Mouse (Mus musculus) urinary bladder, postnatal 25 days (tissue): ENCODE data around the gene Rnh1.

ENCODE experiments used
- DNase-seq: peaks from one replicate; pipeline ENCODE4 v3.0.0; 2022; ENCODE audit warnings: low spot score

Rnh1 gene

GRCm38 (mm10) chr7:141205504-141205903 is 32.8 kb upstream of the Rnh1 start:
- DNase-seq = no peak

GRCm38 (mm10) chr7:141204546-141204945 is 31.9 kb upstream of the Rnh1 start:
- DNase-seq = no peak

GRCm38 (mm10) chr7:141198121-141198520 is 25.5 kb upstream of the Rnh1 start:
- DNase-seq = no peak

GRCm38 (mm10) chr7:141196619-141197282 is 24.1 kb upstream of the Rnh1 start:
- DNase-seq = no peak

GRCm38 (mm10) chr7:141195754-141196153 is 23.1 kb upstream of the Rnh1 start:
- no peak for DNase-seq

DNA sequence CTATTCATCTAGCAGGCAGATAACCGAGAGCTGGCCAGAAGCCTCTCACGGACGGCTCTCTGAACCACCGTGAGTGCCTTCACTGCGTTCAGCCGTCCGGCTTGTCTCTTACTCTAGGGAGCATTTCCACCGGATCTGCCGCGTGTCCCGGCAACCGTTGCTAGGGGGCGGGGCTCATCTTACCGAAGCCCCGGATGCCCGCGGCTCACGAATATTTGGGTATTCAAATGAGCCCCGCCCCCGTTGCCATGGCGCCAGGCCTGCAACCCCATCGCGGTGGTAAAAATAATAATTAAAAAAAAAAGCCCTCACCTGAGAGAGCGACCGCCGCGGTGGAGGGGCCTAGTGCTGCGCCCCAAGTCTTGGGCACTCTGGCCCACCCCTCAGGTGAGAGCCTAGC is 22.2 kb upstream of the Rnh1 start:
- DNase-seq = peak; percentile 94

GRCm38 (mm10) chr7:141194409-141194808 is 21.8 kb upstream of the Rnh1 start:
- DNase-seq = no peak

DNA sequence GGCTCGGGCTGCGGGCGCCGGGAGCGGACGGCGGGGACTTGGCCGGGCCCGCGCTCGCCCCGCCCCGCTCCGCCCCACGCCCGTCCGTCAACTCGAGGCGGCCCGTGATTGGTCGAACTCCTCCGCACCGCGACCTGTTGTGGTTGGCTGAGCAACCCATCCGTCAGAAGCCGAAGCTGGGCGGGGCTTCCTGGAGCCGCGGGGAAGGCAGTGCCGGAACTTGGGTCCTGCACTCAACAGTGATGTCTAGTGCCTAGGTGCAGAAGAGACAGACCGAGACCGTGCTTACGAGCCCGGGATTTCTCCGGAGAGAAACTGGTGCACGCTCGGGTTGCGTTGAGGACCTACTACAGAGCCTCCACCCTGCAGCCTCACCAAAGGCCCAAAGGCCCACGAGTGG is 21.3 kb upstream of the Rnh1 start, which contains the start of the genes Hras and Lrrc56:
Gene Hras (minus strand): TSS at position 58 of the 400 bp plus-strand sequence.
Gene Lrrc56 (plus strand): TSS at position 210 of the 400 bp plus-strand sequence.
- peak; percentile 97 for DNase-seq

DNA sequence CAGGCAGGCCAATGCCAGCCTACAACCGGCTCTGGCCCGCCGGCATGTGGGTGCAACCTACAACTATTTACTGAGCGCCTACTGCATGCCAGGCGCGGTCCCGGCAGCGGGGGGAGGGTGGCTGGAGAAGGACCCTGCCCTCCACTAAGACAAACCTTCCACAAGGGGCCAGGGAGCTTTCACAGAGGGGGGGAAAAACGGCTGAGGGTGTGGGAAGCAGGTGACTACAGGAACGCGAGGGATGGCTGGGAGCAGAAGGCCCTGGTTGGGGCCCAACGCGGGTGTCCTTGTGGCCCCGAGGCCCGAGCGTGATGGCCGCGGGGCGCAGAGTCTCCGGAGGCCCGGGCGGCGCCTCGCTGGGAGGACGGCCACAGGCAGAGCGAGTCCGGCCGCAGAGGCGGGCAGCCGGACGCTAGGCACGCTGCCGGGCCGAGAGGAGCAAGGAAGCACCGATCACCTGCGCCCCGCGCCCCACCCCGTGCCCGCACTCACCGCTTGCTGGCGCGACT is 20.7 kb upstream of the Rnh1 start:
- DNase-seq = peak; percentile 70

DNA sequence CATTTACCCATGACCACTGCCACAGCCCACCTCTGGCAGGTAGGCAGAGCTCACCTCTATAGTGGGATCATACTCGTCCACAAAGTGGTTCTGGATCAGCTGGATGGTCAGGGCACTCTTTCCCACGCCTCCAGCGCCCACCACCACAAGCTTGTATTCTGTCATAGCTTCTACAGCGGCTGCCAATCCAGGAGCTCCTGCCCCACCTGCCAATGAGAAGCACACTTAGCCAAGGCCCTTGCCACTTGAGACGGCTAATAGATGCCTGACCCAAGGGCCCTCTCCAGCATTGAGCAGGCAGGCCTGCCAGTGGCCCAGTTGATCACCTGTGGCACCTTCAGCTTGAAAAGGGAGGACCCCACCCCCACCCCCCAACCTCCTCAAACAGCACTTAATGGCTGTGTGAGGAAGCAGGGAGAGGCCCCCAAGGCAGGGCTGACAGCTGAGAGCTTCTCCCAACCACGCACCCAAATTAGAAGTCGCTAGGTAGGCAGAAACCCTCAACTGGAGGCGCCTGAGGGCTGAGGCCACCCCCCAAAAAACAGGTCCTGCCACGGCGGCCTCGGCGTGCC is 20.2 kb upstream of the Rnh1 start:
- DNase-seq = no peak

- no peak for DNase-seq
These were observed 19.4 kb upstream of the Rnh1 start for GRCm38 (mm10) chr7:141191796-141192685.

DNA sequence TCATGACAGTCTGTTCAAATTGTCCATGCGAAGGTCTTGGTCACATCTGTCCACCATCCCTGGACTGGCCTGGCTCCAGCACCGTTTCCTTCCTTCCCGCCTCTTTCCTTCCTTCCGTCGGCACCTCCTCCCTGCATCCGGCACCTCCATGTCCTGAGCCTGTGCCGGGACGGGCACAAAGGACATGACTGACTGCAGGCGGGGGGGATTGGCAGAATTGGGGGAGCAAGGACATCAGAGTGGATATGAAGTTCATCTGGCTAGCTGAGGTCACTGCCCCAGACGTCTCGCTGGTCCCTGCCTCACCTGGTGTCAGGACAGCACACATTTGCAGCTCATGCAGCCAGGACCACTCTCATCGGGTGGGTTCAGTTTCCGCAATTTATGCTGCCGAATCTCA is 18.4 kb upstream of the Rnh1 start:
- DNase-seq = no peak

DNA sequence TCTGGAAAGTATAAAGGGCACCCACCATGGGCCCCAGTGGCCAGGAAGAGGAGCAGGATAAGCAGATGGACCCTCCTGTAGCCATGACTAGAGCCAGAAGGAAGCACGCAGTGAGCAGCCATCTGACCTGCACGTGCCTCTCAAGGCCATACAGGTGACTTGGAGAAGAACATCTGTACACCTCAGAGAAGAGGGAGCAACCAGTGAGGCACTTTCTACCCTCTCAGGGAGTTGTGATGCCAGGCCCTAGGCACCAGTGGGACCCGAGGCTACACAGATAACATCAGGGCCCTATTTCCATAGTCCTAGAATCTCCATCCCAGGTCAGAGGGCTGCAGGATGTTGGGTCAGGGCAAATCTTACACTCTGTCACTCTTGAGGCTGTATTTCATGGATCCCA is 17.6 kb upstream of the Rnh1 start:
- DNase-seq = no peak

GRCm38 (mm10) chr7:141188733-141189132 is 16.1 kb upstream of the Rnh1 start:
- no peak for DNase-seq

DNA sequence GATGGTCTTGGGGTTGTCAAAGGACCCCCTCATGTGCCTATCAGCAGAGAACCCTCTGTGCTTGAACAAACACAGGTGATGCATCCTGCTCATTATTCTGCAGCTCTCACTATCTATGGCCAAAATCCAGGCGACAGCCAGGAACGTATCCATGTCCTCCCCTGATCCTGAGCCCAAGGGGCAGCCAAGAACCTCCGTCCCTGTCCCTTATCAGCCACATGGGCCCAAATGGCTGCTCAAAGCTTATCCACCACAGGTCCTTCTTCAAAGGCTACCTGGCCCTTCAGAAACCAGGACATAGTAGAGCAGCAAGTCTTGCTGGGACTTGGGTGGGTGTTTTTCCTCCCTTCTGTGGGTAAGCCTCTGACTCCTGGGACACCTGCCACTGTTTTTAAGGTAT is 15.5 kb upstream of the Rnh1 start:
- no peak for DNase-seq

DNA sequence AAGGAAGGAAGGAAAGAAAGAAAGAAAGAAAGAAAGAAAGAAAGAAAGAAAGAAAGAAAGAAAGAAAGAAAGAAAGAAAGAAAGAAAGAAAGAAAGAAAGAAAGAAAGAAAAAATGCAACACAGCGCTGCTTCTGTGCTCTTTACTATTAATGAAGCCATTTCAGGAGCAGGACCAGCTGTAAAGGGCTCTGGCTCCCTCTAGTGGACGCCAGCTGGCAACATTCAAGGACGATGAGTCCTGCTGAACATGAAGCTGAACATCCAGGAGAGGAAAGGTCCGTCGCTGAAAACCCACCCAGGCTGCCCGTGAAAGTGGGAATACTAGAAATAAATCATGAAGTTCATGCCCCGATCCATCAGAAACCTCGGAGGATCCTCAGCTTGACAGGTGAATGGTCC is 3.5 kb upstream of the Rnh1 start:
- DNase-seq = peak; percentile 81

DNA sequence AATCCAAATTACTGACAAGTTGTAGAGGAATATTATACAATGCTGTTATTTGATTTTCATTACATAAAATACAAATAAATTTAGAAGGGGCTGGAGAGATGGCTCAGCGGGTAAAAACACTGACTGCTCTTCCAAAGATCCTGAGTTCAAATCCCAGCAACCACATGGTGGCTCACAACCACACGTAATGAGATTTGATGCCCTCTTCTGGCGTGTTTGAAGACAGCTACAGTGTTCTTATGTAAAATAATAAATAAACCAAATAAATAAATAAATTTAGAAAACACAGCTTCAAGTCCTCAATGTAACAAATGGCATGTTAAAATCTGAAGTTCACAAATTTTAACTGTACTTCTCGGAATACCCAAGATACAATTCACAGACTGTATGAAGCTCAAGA is 2.4 kb upstream of the Rnh1 start:
- DNase-seq = no peak

DNA sequence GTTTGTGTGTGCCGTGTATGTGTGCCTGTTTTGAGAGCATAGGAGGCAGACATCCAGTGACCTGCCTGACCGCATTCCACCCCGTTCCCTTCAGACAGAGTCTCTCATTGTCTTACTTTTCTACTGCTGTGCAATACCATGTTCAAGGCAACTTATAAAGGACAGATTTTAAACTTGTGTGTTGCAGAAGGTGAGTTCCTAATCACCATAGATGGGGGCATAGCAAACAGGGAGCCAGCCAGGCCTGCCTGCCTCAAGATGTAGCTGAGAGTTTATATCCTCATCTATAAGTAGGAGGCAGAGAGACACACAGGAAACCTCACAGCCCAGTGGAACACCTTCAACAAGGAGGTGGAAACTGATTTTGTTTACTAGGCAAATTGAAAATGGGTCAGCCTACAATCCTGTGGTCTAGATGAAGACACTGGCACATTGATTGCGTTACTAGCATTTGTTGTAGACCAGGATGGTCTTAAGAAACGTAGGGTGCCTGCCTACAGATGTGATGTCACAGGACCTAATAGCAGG is 730 bp upstream of the Rnh1 start:
- DNase-seq = no peak

DNA sequence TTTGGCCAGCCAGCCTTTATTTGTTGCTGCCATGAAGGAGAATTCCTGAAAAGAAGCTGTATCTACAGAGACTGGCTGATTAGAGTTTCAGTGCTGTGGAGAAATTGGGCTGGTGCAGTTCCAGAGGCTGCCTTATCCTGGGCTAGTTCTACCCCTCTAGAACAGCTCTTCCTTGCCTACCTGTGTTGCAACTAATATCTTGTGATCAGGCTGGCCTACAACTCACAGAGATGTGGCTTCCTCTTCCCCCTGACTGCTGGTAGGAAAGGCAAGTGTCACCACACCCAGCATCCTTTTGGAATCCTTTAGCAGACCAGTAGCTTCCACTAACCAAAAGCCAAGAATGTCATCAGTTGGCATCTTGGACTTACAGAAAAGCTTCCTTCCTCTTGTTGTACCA is 2.8 kb downstream of the Rnh1 start:
- no peak for DNase-seq

DNA sequence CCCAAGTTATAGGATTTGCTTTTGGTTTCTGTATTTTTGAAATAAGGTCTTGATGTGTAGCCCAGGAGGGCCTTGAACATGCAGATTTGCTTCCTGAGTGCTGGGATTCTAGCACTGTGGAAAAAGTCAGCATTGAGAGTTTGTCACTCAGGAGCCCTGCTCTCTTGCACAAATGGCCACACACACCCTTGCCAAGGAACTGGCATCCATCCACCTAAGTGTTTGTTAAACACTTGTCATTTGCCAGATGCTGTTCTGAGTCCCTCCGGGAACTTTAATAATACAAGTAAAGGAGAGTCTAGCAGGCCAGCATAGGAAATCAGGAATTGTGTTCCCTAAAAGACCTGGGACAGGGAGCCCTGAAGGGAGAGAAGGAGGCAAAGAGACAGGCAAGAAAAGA is 3.4 kb downstream of the Rnh1 start:
- DNase-seq = no peak

DNA sequence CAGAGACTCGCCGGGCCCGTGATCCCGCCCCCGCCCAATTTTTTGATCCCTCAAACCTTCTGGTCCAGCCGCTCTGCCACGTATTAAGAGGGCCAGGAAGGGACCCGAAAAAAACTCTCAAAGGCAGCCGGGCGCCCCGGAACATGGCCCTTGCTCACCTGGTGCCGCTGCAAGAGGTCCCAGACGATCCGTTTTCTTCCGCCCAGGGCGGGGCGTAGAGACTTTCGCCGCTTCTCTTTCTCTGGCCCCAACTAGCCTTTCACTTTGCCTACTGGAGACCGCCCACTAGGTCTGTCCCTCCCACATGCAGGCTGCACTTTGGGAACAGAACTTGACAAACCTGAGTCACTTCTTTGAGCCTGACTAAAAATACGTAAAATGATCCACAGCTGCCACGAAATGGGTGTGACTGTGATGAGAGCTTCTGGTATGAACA is 4.1 kb downstream of the Rnh1 start:
- peak; percentile 67 for DNase-seq

- DNase-seq = peak; percentile 45
These were observed 4.6 kb downstream of the Rnh1 start for GRCm38 (mm10) chr7:141167901-141168517.
